Mouse (Mus musculus): ENCODE data around the gene Snx18. TPM values are rescaled to one million over a fixed set of nuclear protein-coding genes. Genes with fewer than 3 reads are reported as not detected.

Gene Snx18
- polyA plus RNA-seq (2016; fragmentation: Nextera tagmentation; extraction: Ambion mirVana): 18.0 and 22.4 TPM in 2 replicates

DNA sequence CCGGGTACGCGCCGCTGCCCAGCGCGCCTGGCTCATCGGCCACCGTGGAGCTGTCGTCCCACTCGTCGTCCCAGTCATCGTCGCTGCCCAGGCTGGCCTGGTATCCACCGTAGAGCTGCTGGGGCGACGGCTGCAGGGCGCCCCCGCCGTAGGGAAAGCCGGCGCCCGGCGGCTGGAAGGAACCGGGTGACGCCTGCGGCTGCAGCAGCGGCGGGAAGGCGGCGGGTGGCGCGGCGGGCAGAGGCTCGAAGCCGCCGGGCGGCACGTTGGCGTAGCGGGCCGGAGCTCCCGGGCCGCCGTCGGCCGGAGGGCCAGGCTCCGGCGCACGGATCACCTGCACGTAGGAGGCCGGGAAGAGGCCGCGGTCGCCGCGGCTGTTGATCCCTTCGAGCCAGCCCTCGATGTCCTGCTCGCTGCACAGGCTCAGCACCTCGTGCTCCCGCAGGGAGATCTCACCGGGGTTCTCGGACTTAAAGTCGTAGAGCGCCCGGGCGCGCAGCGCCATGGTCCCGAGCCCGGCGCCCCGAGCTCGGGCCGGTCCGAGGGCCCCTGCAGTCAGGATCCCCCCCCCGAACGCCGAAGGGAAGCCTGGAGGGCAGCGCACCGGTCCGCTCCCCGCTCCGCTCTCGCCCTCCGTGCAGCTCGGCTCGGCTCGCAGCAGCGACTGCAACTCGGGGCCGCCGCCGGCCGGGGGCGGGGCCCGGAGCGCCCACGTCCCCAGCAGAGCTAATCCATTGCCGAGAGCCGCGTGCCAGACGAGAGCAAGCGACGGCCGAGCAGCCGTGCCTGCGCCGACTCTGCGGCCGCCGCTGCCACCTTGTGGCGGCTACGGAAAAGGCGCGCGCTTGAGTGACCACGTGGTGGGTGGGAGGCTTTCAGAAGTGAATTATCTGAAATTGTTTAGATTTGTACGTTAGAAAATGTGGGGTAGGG, at the start of gene Snx18:
Gene Snx18, minus strand, starts transcription at position 674 of the 933 bp plus-strand sequence.
- no peaks in the 10 kb centered on the region for H3K27me3 ChIP-seq (ENCODE audit: insufficient read depth, poor library complexity, severe bottlenecking)
- H3K36me3 ChIP-seq: peaks cover 6% of the 10 kb centered on the region; the same call in 1 of the 2 replicates
- DNase-seq (ENCODE audit: low spot score): peak; percentile 94
- WGBS: under 1% methylated on average over 116 of the region's 119 CpGs
- peak within 1 kb of the TSS; percentile 97 for H3K27ac ChIP-seq
- peak within 1 kb of the TSS; percentile 84 for H3K4me3 ChIP-seq
- peaks cover 57% of the 10 kb centered on the region for H3K4me1 ChIP-seq
- no peaks in the 10 kb centered on the region for H3K9me3 ChIP-seq

DNA sequence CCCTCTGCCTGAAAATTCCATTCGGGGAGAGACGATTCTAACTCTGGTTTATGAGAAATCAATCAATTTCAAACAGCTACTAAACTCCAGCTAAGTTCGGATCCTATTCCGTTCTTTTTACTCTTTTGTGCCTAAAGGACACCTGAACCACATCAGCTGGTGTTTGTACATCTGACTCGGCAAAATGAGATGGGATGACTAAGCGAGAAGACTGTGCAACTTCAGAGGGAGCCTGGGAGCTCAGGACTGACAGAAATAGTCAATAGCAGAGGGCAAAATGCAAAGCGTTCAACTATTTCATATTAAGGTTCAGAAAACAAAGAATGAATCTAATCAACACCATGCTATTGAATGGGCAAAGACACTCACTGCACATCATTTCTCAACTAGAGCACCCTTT, 45.5 kb upstream of the Snx18 start:
- peaks cover 19% of the 10 kb centered on the region; the same call in 1 of the 2 replicates for H3K4me1 ChIP-seq
- no peak overlapping the region for H3K4me3 ChIP-seq
- H3K36me3 ChIP-seq: no peaks in the 10 kb centered on the region
- H3K27me3 ChIP-seq (ENCODE audit: insufficient read depth, poor library complexity, severe bottlenecking): no peaks in the 10 kb centered on the region
- H3K27ac ChIP-seq: peak overlapping the region; percentile 91
- no peaks in the 10 kb centered on the region for H3K9me3 ChIP-seq
- WGBS: 74% methylated on average over 7 of the region's 7 CpGs
- DNase-seq (ENCODE audit: low spot score): no peak

DNA sequence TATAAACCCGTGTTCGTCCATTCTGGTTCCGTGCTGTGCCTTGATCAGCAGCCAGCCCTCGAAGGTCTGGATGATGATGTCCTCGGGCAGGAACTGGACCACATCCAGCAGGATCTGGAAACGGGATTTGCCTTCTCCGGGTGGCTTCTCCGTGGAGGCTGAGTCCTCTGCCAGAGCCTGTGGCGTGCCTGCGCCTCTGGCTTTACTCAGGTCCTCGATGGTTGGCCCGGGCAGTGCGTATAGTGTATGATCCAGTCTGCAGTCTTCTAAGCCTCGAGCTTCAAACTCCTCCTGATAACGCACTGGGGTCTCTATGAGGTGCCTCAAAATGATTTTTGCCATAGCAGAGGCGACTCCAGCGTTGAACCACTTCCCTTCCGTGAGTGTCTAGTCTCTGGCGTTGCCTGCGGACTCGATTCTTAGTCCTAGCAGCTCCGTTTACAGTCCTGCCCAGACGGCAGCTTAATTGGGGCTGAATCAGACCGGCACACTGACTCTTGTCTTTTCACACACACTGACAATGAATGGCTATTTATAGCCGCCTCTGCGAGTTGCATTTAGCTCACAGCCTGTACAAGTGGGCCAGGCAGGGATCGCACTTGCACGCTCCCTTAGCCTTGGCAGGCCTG, 44.9 kb upstream of the Snx18 start, which contains the start of gene Hspb3:
Gene Hspb3, minus strand, starts transcription at position 526 of the 629 bp plus-strand sequence.
- Histone ChIP-seq H3K36me3 (no peaks in the 10 kb centered on the region), H3K9me3 (no peaks in the 10 kb centered on the region), H3K27ac (peak within 1 kb of the TSS; percentile 91), H3K27me3 (ENCODE audit: insufficient read depth, poor library complexity, severe bottlenecking) (no peaks in the 10 kb centered on the region), H3K4me3 (peak within 1 kb of the TSS; percentile 63), H3K4me1 (peaks cover 23% of the 10 kb centered on the region)
- peak; percentile 91 for DNase-seq (ENCODE audit: low spot score)
- 42% methylated on average over 28 of the region's 28 CpGs for WGBS

DNA sequence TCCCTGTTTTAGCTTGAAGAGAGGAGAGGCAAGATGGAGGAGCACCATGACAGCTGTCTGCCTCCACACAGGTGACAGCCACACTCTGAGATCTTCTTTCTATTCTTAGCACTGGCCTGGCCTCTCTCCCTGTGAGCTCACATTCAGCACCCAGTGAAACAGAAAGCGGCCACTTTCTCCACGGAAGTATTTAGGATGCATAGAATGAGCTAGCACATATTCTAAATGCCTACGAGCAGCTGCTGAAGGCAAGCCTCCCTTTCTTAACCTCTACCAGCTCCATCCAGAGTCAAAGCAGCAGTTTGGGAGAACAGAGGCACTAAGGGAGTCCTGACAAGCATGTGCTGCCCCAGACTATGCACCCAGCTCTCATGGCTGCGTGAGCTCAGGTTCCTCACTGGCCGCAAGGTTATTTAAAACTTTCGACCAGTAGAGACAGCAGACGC, 43.5 kb upstream of the Snx18 start:
- DNase-seq (ENCODE audit: low spot score): peak; percentile 78
- Histone ChIP-seq H3K4me3 (peak overlapping the region; percentile 63), H3K27ac (peak overlapping the region; percentile 91)

DNA sequence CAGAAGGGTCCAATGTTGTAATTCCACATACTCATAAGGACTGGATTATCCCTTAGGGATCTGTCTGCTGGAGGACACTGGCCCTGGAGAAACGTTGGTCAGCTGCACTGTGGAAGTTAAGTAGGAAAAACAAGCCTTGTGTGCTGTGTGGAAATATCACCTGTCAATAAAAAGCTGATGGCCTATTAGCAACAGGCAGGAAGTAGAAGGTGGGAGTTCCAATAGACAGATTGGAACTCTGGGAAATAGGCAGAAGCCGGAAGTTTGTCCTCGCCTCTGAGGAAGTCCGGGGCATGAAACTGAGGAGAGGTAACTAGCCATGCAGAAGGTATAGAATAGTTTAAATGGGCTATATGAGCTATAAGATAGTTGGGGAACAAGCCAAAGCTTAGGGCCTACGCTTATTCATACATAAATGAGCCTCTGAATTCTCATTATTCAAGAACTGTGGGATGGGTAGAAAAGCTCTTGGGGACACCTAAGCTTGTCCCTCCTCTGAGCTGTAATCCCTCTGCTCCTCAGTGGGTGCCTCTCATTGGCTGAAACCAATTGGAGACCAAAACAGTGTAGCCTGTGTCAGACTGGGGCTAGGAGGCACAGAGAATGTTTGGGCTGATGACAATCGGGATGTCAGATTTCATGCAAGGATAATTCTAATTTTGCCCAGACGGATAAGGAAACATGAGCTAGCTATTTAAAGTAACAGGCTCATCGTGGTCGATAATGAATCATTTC, 42.4 kb upstream of the Snx18 start:
- H3K4me3 ChIP-seq: peak overlapping the region; percentile 63
- 71% methylated on average over 9 of the region's 9 CpGs for WGBS

More for the DNA sequence above, 43.5 kb upstream of the Snx18 start:
- Histone ChIP-seq H3K9me3 (no peaks in the 10 kb centered on the region), H3K27me3 (ENCODE audit: insufficient read depth, poor library complexity, severe bottlenecking) (no peaks in the 10 kb centered on the region), H3K4me1 (peaks cover 33% of the 10 kb centered on the region), H3K36me3 (no peaks in the 10 kb centered on the region)
- WGBS: 35% methylated on average over 7 of the region's 7 CpGs

DNA sequence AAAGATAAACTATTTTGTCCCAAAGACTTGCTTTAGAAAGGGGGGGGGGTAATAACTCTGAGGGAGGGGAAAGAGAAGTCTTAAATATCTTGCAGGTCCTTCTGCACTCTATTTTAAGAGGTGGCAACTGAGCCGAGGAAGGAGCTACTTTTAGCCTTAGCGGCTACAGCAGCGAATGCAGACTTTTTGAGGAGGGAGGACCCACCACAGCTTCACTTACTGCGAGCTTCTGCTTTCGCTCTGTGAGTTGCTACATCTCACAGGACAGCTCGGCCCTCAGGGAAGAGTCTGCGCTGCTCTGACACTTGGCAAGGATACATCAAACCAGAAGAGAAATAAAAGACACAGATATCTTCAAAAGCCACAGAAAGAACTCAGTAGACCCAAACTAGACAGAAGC, 38.8 kb upstream of the Snx18 start:
- peaks cover 31% of the 10 kb centered on the region for H3K4me1 ChIP-seq
- no peak for DNase-seq (ENCODE audit: low spot score)
- H3K27me3 ChIP-seq (ENCODE audit: insufficient read depth, poor library complexity, severe bottlenecking): no peaks in the 10 kb centered on the region
- WGBS: 46% methylated on average over 7 of the region's 7 CpGs
- peak overlapping the region; percentile 82 for H3K27ac ChIP-seq
- H3K36me3 ChIP-seq: peaks cover 8% of the 10 kb centered on the region; the same call in 1 of the 2 replicates
- H3K4me3 ChIP-seq: peak overlapping the region; percentile 40
- no peaks in the 10 kb centered on the region for H3K9me3 ChIP-seq

More for the DNA sequence above, 42.4 kb upstream of the Snx18 start:
- Histone ChIP-seq H3K27ac (peak overlapping the region; percentile 91), H3K27me3 (ENCODE audit: insufficient read depth, poor library complexity, severe bottlenecking) (no peaks in the 10 kb centered on the region), H3K36me3 (no peaks in the 10 kb centered on the region), H3K9me3 (no peaks in the 10 kb centered on the region), H3K4me1 (peaks cover 38% of the 10 kb centered on the region)
- DNase-seq (ENCODE audit: low spot score): no peak

DNA sequence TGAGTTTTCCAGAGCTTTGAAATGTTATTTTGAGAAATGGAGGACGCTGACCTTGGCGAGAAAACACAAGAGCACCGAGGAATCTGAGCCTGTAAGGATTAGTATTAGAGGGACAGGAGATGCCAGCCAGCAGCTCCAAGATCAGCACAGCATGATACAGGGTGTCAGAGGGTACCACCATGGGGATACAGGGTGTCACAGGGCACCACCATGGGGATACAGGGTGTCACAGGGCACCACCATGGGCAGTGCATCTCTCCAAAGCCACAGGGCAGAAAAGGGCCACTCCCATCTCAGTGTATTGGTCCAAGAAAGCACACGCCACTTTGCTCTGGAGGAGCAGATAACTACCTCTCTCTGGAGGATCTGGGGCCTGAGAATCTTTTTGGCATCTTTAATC, 38.3 kb upstream of the Snx18 start:
- H3K36me3 ChIP-seq: peaks cover 8% of the 10 kb centered on the region; the same call in 1 of the 2 replicates
- DNase-seq (ENCODE audit: low spot score): no peak
- 63% methylated on average over 4 of the region's 4 CpGs for WGBS
- H3K27me3 ChIP-seq (ENCODE audit: insufficient read depth, poor library complexity, severe bottlenecking): no peaks in the 10 kb centered on the region
- H3K4me1 ChIP-seq: peaks cover 31% of the 10 kb centered on the region
- H3K27ac ChIP-seq: peak overlapping the region; percentile 82
- no peaks in the 10 kb centered on the region for H3K9me3 ChIP-seq
- H3K4me3 ChIP-seq: no peak overlapping the region

DNA sequence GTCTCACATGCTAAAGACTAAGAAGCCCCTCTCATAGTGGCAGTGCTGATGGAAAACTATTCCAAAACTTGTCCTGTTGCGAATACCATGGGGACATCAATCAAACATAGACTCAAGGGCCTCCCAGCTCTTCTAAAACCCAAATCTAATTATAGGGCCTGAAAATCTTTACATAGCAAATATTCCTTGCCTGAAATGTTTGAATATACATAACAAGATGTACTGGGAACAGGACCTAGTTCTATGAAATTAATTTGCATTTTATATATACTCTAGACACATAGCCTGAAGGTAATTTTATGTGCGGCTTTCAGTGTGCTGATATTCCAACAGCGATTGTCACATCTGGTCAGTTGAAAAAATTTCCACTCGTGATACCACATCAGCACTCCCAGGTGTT, 37.1 kb upstream of the Snx18 start:
- H3K27ac ChIP-seq: no peak overlapping the region
- DNase-seq (ENCODE audit: low spot score): no peak
- H3K4me3 ChIP-seq: no peak overlapping the region
- H3K27me3 ChIP-seq (ENCODE audit: insufficient read depth, poor library complexity, severe bottlenecking): no peaks in the 10 kb centered on the region
- peaks cover 29% of the 10 kb centered on the region for H3K4me1 ChIP-seq
- H3K9me3 ChIP-seq: no peaks in the 10 kb centered on the region
- peaks cover 8% of the 10 kb centered on the region; the same call in 1 of the 2 replicates for H3K36me3 ChIP-seq
- 92% methylated on average over 4 of the region's 4 CpGs for WGBS

DNA sequence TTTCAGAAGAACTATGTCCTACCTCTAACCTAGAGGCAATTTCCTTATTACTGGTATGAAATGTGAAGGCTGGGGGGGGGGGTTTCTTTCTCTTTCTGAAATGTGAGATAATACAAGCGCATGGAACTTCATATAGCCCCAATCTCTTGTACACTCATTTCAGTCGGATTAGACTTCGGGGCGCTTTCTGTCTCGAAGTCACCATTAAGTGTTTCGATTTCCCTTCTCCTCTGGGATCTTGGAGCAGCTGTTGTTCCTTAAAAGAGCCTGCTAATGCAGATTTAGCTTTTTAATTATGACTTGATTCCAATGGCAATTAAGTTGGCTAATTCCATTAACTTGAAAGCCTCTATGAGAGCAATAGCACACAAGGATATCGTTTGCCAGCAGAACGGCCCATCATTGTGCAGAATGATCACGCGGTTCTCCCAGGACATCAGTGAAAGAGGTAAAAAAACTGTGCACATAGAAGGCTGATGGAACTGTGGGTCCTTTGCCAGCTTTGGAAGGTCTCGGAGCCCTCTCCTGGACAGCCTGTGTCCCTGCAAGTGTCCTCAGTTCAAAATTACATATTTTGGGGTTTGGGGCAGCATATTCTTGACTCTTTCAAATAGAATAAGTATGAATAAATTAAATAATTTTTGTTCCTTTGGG, 22.7 kb upstream of the Snx18 start:
- 80% methylated on average over 11 of the region's 11 CpGs for WGBS
- no peak overlapping the region for H3K4me3 ChIP-seq
- H3K9me3 ChIP-seq: no peaks in the 10 kb centered on the region
- no peak overlapping the region for H3K27ac ChIP-seq
- DNase-seq (ENCODE audit: low spot score): no peak
- H3K4me1 ChIP-seq: peaks cover 3% of the 10 kb centered on the region; the same call in 1 of the 2 replicates
- H3K36me3 ChIP-seq: no peaks in the 10 kb centered on the region
- no peaks in the 10 kb centered on the region for H3K27me3 ChIP-seq (ENCODE audit: insufficient read depth, poor library complexity, severe bottlenecking)

DNA sequence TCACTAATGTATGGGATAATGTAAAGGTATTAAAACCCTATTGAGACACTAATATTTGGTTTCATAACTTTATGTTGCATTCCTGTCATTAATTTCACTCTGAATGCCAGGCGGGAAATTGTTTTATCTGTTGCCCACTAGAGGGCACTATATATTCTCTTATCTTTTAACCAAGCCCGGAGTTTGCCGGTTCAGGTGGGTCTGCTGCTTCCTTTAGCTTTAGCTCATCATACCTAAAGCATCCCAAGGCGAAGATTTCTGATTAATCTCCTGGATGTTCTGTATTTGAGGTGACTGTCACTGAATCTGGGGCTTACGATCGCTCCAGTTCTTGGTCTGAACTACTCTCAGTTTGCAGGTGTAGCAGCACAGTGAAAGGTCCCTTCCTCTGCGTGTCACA, 20.6 kb upstream of the Snx18 start:
- Histone ChIP-seq H3K4me3 (no peak overlapping the region), H3K27me3 (ENCODE audit: insufficient read depth, poor library complexity, severe bottlenecking) (no peaks in the 10 kb centered on the region), H3K9me3 (no peaks in the 10 kb centered on the region), H3K36me3 (no peaks in the 10 kb centered on the region), H3K27ac (no peak overlapping the region), H3K4me1 (peaks cover 19% of the 10 kb centered on the region)
- DNase-seq (ENCODE audit: low spot score): no peak
- 34% methylated on average over 7 of the region's 7 CpGs for WGBS

DNA sequence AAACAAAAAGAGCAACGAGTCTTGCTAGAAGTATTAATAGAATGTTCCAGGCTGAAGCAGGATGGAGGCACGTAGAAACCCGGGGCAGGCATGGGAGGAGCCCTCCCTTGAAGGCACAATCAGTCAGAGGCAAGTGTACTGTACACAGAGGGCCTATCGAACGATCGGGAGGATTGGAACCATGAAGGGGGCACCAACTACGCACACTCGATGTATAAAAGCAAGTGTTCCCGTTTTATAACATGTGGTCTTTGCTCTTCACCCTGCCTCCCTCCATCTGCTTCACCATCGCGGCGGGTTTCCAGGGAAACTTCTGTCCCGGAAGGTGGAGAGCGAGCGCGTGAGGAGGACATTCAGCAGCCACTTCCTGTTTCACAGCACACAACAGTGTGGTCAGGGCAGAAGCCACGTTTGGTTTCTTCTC, 17.4 kb upstream of the Snx18 start:
- DNase-seq (ENCODE audit: low spot score): no peak

More for the DNA sequence above, 17.4 kb upstream of the Snx18 start:
- Histone ChIP-seq H3K4me1 (peaks cover 19% of the 10 kb centered on the region), H3K27me3 (ENCODE audit: insufficient read depth, poor library complexity, severe bottlenecking) (no peaks in the 10 kb centered on the region), H3K4me3 (no peak overlapping the region), H3K27ac (no peak overlapping the region), H3K9me3 (no peaks in the 10 kb centered on the region), H3K36me3 (no peaks in the 10 kb centered on the region)
- WGBS: 71% methylated on average over 17 of the region's 17 CpGs

Measured in heart, embryonic 10.5 days (tissue).